In the genomic region with DNA sequence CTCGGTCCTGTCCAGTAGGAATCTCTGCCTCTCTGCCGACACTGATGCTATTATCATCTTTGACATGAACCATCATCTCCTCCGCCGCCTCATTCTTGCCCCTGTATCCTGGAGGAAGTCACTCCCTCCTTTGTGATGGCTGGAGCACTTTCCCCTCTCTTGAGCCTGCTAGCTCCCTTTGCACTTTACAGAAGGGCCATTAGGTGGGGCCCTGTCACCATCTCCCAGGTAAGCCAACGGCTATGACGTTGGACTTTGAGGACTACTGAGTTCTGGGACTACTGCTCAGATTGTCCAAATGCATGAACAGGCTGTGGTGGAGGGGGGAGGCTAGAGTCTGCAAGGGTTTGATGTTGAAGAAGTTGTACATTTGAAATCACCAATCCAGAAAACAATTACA, we compare ENCODE assay signal across 10 mouse cellular contexts.
A peak's percentile ranks its signal among the peaks of the same experiment; 100 is the strongest.
DNase-seq lines count a peak whose midpoint lies in the region; ATAC-seq and TF ChIP-seq lines count a peak whose summit lies in the region.
"Had no signal": no experiment of that assay in that cellular context is flagged by ENCODE, and none has a peak within 500 bp of the region (broad histone marks: within the 10 kb centered on the region; RNA-seq: fewer than 3 reads in every experiment).

No protein-coding gene starts in this region.

- no peak overlapping the region for H3K4me3 ChIP-seq in hindbrain, embryonic 14.5 days (replicated peaks; ENCODE audit: low read length)
- no peak overlapping the region for H3K4me3 ChIP-seq in limb, embryonic 11.5 days (ENCODE audit: low read depth, low read length)
- H3K4me3 ChIP-seq in midbrain, embryonic 16.5 days (ENCODE audit: low read depth, low read length) = no peak overlapping the region
- H3K4me3 ChIP-seq: embryonic facial prominence, embryonic 15.5 days; liver, embryonic 15.5 days had no signal

- TF ChIP-seq POLR2A in brain, embryonic 14.5 days (IDR thresholded peaks at IDR 0.05; ENCODE audit: borderline replicate concordance, extremely low read depth, insufficient read depth, insufficient read length, poor library complexity, severe bottlenecking) = no peak

- no peaks in the 10 kb centered on the region for H3K36me3 ChIP-seq in hindbrain, embryonic 14.5 days (replicated peaks; ENCODE audit: control insufficient read depth, insufficient read depth)
- no peaks in the 10 kb centered on the region for H3K36me3 ChIP-seq in limb, embryonic 11.5 days (ENCODE audit: control insufficient read depth, insufficient read depth, low read length)
- no peaks in the 10 kb centered on the region for H3K36me3 ChIP-seq in midbrain, embryonic 16.5 days (ENCODE audit: control insufficient read depth, insufficient read depth, low read length)
- H3K36me3 ChIP-seq: embryonic facial prominence, embryonic 15.5 days; liver, embryonic 15.5 days had no signal

- no peak overlapping the region for H3K4me2 ChIP-seq in hindbrain, embryonic 14.5 days (replicated peaks)
- H3K4me2 ChIP-seq in limb, embryonic 11.5 days (ENCODE audit: low read depth, severe bottlenecking) = no peak overlapping the region
- no peak overlapping the region for H3K4me2 ChIP-seq in midbrain, embryonic 16.5 days (ENCODE audit: low read length)
- H3K4me2 ChIP-seq: embryonic facial prominence, embryonic 15.5 days; liver, embryonic 15.5 days had no signal

- peak; percentile 17; the same call in 1 of the 2 replicates for ATAC-seq in hindbrain, embryonic 14.5 days (ENCODE audit: low FRiP score)
- ATAC-seq in limb, embryonic 11.5 days (ENCODE audit: insufficient number of reproducible peaks, low FRiP score, low TSS enrichment, low read depth) = no peak
- ATAC-seq in midbrain, embryonic 16.5 days = peak; percentile 67; the same call in 1 of the 2 replicates
- no peak for ATAC-seq in monocyte, adult 5-6 weeks (replicated peaks; ENCODE audit: insufficient number of reproducible peaks, low FRiP score, low TSS enrichment, poor library complexity, severe bottlenecking)

- H3K27me3 ChIP-seq in hindbrain, embryonic 14.5 days (ENCODE audit: control insufficient read depth, insufficient read depth, low read length) = no peaks in the 10 kb centered on the region
- no peaks in the 10 kb centered on the region for H3K27me3 ChIP-seq in limb, embryonic 11.5 days (ENCODE audit: control insufficient read depth, insufficient read depth, low read length)
- no peaks in the 10 kb centered on the region for H3K27me3 ChIP-seq in midbrain, embryonic 16.5 days (ENCODE audit: control insufficient read depth, insufficient read depth, low read depth, low read length)
- H3K27me3 ChIP-seq: embryonic facial prominence, embryonic 15.5 days; liver, embryonic 15.5 days had no signal

- H3K9ac ChIP-seq in hindbrain, embryonic 14.5 days = no peak overlapping the region
- no peak overlapping the region for H3K9ac ChIP-seq in limb, embryonic 11.5 days (ENCODE audit: low read length)
- no peak overlapping the region for H3K9ac ChIP-seq in midbrain, embryonic 16.5 days (ENCODE audit: low read depth, low read length)
- H3K9ac ChIP-seq: embryonic facial prominence, embryonic 15.5 days; liver, embryonic 15.5 days had no signal

- 17% methylated on average over 6 of the region's 6 CpGs for WGBS in hindbrain, embryonic 14.5 days
- WGBS in limb, embryonic 11.5 days = 44% methylated on average over 6 of the region's 6 CpGs
- WGBS in midbrain, embryonic 16.5 days = 19% methylated on average over 6 of the region's 6 CpGs

- H3K27ac ChIP-seq in hindbrain, embryonic 14.5 days = no peak overlapping the region
- H3K27ac ChIP-seq in limb, embryonic 11.5 days (replicated peaks; ENCODE audit: low read depth, low read length) = no peak overlapping the region
- H3K27ac ChIP-seq in midbrain, embryonic 16.5 days (ENCODE audit: low read length) = no peak overlapping the region
- H3K27ac ChIP-seq: embryonic facial prominence, embryonic 15.5 days; liver, embryonic 15.5 days had no signal

- peak; percentile 65; the same call in 1 of the 2 replicates for TF ChIP-seq CTCF in brain, embryonic 14.5 days (IDR thresholded peaks at IDR 0.05; ENCODE audit: borderline replicate concordance, extremely low read depth, insufficient read depth, insufficient read length)

- H3K9me3 ChIP-seq in hindbrain, embryonic 14.5 days (ENCODE audit: control insufficient read depth, low read length) = no peaks in the 10 kb centered on the region
- H3K9me3 ChIP-seq in limb, embryonic 11.5 days (ENCODE audit: control insufficient read depth, low read length) = no peaks in the 10 kb centered on the region
- H3K9me3 ChIP-seq in midbrain, embryonic 16.5 days (replicated peaks; ENCODE audit: control insufficient read depth, low read length, poor library complexity, severe bottlenecking) = no peaks in the 10 kb centered on the region
- H3K9me3 ChIP-seq: embryonic facial prominence, embryonic 15.5 days; liver, embryonic 15.5 days had no signal

- H3K4me1 ChIP-seq in hindbrain, embryonic 14.5 days (replicated peaks; ENCODE audit: control insufficient read depth, insufficient read depth, low read length) = peaks cover 13% of the 10 kb centered on the region
- peaks cover 7% of the 10 kb centered on the region; the same call in 1 of the 2 replicates for H3K4me1 ChIP-seq in limb, embryonic 11.5 days (ENCODE audit: control insufficient read depth, insufficient read depth, low read length)
- peaks cover 24% of the 10 kb centered on the region for H3K4me1 ChIP-seq in midbrain, embryonic 16.5 days (ENCODE audit: control insufficient read depth, insufficient read depth, low read length)

- peak; percentile 16 for DNase-seq in urinary bladder, adult 18-20 months (ENCODE audit: low spot score in 2 of 2)
- no peak for DNase-seq in urinary bladder, postnatal 10 days (ENCODE audit: low spot score)
- peak; percentile 72 for DNase-seq in brain, embryonic 14.5 days (ENCODE audit: low read depth)
- DNase-seq in fibroblast of lung, adult 2 months (ENCODE audit: low read depth) = peak; percentile 23
- peak; percentile 56 for DNase-seq in hindbrain, embryonic 14.5 days (ENCODE audit: low spot score)
- DNase-seq in limb, embryonic 11.5 days (ENCODE audit: low spot score) = peak; percentile 44

Comparison
In these comparisons a context has a peak if more than half of its experiments do, and no peak if none do; other contexts are left out.
1. ATAC-seq: peak in hindbrain, embryonic 14.5 days (single experiment) and midbrain, embryonic 16.5 days (single experiment); none in limb, embryonic 11.5 days (single experiment) and monocyte, adult 5-6 weeks (single experiment).